Mouse (Mus musculus) erythroblast, embryonic 14.5 days (primary cell): ENCODE measurements at regions not wholly inside any gene's neighbourhood (a gene's known extent, or its start where the extent isn't known, plus 50 kb on each side); places are given as distances from the start of the nearest gene placed in this dataset.

Source experiments
- GATA1 ChIP-seq: IDR thresholded peaks from 2 replicates; pipeline ENCODE4 v1.6.1; 2012; ENCODE audit warnings: low read length, inconsistent platforms, mixed read lengths
- TAL1 ChIP-seq: IDR thresholded peaks from 3 replicates; pipeline ENCODE4 v1.6.1; 2012; ENCODE audit warnings: low read length, inconsistent platforms, mixed read lengths

DNA sequence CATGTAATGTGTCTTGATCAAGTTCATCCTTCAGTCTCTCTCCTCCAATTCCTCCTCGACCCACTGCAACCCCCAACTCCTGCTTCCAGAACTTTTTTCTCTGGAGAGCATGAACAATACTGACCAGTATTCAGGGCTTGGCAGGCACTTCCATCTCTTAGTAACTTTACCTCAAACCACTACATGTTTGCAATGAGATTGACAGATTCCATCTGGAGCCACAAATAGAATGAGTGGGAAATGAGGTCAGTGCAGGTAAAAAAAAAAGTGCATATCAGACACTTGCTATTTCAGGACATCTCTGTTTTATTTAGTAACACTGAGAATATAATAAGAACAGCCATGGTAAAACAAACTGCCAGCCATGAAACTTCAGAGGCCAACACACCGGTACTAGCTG, 94.5 kb upstream of the Ifne start:
- TF ChIP-seq TAL1 (no peak), GATA1 (no peak)
